Mouse (Mus musculus) kidney, postnatal 25 days (tissue): ENCODE results near the gene Oasl2.
"Not testable (repeated sequence)": the region's sequence is repeated elsewhere in the genome, so short reads cannot be mapped to it uniquely, and the experiment has no call there.

Experiments
- DNase-seq, 2 experiments: peaks; one replicate each; pipeline ENCODE4 v3.0.0; 2021; ENCODE audit warnings: mixed read lengths in 2 of 2

The Oasl2 gene

GRCm38 (mm10) chr5:114915854-114916253, 19.1 kb downstream of the Oasl2 start:
- DNase-seq, result no peak

- DNase-seq, result no peak
These were observed 20.0 kb downstream of the Oasl2 start for GRCm38 (mm10) chr5:114916777-114917176.

- DNase-seq, result not testable (repeated sequence)
These were observed 20.6 kb downstream of the Oasl2 start for GRCm38 (mm10) chr5:114917357-114917756.

DNA sequence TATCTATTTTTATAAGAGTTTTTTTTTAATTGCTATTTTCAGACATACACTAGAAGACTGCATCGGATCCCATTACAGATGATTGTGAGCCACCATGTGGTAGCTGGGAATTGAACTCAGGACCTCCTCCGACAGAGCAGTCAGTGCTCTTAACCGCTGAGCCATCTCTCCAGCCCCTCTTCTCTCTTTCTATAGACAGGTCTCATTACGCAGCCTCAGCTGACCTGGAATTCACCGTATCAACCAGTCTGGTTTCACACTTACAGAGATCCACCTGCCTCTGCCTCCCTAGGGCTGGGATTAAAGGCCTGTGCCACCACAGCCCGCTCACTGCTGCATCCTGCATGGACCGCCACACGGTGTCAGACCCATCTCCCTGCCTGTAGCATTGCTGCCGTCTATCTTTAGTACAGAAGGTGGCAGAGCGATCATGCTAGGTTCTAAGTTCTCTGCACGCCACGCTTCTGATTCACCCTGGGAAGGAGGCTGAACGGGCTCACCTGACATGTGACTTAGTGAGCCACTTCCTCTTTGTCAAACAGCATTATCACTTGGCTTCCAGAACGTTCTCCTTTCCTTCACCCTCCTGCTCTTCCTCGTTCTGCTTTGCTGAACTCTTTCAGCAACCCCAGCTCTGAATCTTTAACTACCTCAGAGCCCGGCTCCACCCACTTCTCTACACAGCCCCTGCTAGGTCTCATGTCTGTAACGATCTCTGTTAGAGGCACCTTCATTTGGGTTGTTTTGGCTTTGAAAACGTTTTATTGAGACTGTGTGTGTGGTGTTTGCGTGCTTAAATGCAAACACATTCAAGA, 25.0 kb downstream of the Oasl2 start:
- DNase-seq, result peak; percentile 41 to 71

GRCm38 (mm10) chr5:114922366-114922731, 25.6 kb downstream of the Oasl2 start:
- no peak for DNase-seq

DNA sequence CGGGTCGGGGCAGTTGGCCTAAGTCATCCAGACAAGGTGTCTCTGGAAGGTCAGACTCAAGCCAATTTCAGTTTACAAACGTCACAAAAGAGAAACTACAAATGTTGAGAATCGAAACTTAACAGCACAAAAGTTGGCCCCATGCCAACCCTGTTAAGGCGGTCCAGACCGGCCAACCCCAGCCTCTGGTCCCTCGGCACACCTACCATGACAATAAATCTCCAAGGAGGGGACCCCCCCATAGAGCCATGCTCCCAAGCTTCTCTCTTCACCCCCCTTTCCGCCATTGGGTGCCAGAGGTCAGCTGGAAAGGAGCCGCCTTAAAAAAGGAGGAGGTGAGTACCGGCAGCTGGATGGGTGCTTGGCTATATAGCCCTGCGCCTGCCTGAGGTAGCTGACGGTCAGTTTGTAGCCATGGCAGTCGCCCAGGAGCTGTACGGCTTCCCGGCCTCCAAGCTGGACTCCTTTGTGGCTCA, 26.3 kb downstream of the Oasl2 start, which contains the start of gene Oasl1:
TSS of gene Oasl1 (plus strand) at position 243 of the 476 bp plus-strand sequence.
- peak; percentile 77 to 82 for DNase-seq

DNA sequence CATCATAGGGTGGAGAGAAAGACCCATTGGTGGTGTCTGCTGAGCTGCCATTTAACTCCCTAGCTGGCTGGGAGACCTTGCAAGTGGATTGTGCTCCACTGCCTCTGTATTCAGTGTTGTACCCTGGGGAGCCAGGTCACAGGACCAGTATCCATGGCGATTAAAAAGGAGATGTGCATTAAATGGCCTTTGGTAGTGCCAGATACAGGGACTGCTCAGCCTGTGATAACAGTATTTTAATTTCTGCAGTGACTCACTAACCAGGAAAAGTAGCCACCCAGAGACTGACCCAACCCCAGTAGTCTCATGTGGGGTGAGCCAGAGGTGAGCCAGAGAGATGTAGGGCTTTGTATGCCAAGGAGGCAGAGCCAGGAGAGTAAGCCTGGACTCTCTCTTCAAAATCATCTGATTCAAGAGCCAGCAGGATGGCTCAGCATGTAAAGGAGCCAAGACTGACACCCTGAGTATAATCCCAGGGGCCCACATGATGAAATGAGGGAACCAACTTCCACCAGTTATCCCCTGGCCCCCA, 29.5 kb downstream of the Oasl2 start:
- no peak for DNase-seq

GRCm38 (mm10) chr5:114926753-114927152, 30.0 kb downstream of the Oasl2 start:
- no peak for DNase-seq

- no peak for DNase-seq
These were observed 34.9 kb downstream of the Oasl2 start for GRCm38 (mm10) chr5:114931626-114932025.

DNA sequence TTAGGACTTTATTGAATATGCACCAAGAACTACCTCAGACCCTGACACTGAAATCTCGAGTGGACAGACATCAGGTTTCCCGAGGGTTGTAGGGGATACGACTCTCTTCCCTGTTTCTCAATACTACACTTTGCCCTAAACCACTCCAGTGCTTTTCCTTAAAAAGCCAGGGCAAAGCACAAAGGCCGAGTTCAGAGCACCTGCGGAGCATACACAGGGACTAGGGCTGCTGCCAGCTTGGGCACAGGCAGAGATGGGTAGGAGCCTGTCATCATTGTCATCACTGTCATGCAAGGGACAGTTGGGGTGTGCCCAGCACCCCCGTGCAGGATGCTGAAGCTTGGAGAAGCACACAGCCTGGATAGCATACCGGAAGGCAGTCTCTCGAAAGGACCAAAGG, 36.5 kb downstream of the Oasl2 start:
- peak; percentile 45 to 65 for DNase-seq

DNA sequence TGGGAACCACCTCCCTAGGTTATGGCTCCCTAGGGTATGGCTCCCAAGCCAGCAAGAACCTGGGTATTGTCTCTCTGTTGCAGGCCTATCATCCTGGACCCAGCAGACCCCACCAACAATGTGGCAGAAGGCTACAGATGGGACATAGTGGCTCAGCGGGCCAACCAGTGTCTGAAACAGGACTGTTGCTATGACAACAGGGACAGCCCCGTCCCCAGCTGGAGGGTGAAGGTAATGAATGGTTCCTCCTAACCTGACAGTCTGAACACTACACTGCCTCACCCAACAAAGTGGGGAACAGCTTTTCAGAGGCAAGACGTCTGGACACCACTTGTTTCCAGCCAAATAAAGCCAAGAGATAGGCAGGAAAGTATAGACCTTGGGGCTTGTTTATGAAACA, 39.1 kb downstream of the Oasl2 start:
- DNase-seq, result no peak

GRCm38 (mm10) chr5:114941138-114941537, 44.4 kb downstream of the Oasl2 start:
- DNase-seq, result peak in 1 of 2 experiments; percentile 23

DNA sequence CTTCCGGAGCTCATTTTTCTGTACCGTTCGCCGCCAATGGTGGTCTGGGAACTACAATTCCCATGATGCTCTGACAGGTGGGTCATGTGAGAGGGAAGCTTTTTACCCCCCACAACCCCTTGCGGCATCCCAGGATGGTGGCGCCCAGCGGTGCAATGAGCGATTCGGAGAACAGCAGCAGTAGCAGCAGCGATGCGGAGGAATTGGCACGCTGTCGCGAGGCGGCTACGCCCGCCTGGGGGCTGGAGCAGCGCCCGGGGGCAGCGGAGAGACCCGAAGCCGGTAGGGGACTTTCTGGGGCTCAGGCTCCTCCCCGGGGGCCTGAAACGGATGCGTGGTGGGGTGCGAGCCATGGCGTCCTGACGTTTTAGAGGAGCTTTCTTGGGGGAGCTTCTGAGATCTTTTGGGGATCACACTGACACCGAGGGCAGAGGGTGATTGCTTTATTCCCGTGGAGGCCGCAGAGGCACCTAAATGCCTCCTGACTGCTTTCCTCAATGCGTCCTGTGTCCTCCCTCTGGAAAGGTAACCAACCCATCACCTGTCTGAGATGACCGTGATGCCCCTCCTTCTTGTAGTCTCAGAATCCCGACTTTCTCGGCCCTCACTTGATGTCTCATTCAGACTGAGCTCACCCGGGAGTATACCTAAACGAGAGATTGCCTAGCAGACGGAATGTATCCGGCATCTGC, 45.5 kb downstream of the Oasl2 start, which contains the start of gene 2210016L21Rik:
TSS of gene 2210016L21Rik (plus strand) at position 85 of the 692 bp plus-strand sequence.
- peak; percentile 86 to 92 for DNase-seq

- no peak for DNase-seq
These were observed 46.0 kb downstream of the Oasl2 start for GRCm38 (mm10) chr5:114942766-114943130.

DNA sequence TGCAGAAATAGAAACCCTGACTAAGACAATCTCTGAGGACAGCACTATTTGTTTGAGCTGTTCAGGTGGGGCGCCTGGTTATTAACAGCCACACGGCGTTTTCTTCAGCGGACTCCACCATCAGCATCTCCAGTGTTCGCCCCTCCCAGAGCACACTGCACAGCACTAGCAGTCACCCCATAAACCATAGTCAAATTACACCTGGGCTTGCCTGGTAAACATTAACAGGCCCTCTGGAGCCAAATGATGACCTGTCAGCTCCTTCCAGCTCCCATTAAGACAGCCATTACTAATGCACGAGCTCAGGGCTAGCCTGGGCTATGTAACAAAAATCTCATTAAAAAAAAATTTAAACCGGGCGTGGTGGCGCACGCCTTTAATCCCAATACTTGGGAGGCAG, 48.3 kb downstream of the Oasl2 start:
- peak; percentile 69 to 71 for DNase-seq

- DNase-seq, result peak; percentile 75 to 77
These were observed 52.2 kb downstream of the Oasl2 start for GRCm38 (mm10) chr5:114948891-114949290.

DNA sequence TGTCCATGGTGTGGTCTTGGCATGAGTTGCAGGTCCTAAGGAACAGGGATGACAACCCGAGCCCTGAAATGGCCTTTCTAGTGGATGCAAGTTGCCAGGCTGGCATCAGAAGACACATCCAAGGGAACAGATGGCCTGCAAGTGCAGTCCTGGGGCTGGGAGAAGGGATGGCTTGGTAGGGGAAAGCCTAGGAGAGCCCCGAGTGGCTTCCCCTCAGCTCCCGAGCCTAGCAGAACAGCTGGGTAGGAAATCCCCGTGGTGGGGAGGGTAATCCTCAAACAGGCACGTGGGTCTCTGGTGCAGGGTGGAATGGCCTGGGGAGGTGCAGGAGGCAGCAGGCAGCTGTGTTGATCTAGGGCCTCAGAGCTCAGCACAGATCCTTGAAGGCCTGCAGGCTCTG, 52.6 kb downstream of the Oasl2 start:
- DNase-seq, result no peak

DNA sequence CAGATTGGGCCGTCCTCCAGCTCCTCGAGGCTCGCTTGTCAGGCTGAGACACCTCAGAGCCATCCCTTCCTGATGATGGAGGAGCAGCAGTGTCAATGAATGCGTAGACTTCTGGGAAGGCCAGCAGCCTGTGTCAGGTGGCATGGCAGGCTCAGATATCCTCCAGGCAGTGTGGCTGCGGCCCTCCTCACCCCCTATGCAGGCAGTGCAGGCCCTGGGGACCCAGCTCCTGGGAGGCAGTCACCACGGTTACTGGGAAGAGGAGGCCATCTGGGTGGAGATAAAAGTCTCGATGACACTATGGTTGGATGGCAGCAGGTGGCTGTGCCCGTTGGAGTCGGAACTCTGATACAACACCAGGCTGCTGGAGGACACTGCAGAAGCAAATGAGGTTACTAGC, 53.1 kb downstream of the Oasl2 start:
- no peak for DNase-seq

- no peak for DNase-seq
These were observed 53.9 kb downstream of the Oasl2 start for GRCm38 (mm10) chr5:114950669-114951068.

DNA sequence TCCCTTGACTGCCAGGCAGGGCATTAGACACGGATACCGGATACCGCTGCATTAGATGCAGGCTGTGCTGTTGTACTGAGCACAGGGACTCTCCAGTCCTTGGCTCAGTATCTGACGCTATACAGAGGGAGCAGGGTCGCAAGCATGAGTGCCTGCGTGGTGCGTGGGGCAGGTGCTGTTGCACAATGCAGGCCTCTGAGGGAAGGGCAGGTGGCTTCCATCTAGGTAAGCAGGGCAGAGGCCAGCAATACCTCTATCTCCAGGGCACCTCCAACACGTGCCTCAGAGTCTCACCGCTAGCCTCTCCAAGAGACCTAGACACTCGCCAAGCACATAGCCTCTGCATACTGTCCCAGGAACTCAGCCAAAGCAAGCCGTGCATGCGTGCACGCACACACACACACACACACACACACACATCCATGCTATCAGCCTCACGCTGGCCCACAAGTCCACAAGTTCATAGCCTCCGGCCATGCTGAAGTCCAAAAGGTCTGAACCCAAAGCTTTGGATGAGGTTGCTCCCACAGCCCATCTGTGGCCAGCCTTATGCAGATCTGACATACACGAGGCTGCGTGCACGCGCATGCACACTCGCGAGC, 54.6 kb downstream of the Oasl2 start:
- DNase-seq, result no peak

DNA sequence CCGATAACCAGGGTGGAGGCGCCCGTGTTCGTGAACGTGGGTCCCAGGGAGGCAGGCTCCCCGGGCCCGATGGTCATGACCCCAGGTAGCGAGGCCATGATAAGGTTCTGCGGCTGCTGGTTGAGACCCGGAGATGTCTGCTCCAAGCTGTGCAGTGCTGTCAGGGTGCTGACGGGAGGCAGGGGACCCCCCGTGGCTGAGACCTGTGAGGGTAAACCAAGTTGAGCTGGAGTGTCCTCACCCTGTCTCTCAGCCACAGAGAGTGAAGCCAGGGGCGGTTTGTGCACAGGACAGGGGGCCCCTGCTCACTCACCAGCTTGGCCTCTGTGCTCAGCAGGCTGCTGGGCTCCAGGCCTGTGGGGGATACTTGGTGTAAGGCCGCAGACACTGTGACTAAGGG, 56.6 kb downstream of the Oasl2 start:
- DNase-seq, result no peak

- DNase-seq, result no peak
These were observed 61.3 kb downstream of the Oasl2 start for GRCm38 (mm10) chr5:114958069-114958468.
